ENCODE assay signal across 10 mouse cellular contexts in genomic region chr4:150690759-150691158, GRCm38 (mm10). TPM values are rescaled to one million over a fixed set of nuclear protein-coding genes. Genes with fewer than 3 reads are reported as not detected.
DNase-seq lines count a peak whose midpoint lies in the region; ATAC-seq lines count a peak whose summit lies in the region.
"Had no signal": no experiment of that assay in that cellular context is flagged by ENCODE, and none has a peak within 500 bp of the region (broad histone marks: within the 10 kb centered on the region; RNA-seq: fewer than 3 reads in every experiment).

No protein-coding gene starts in this region.

- no peaks in the 10 kb centered on the region for H3K27me3 ChIP-seq in hindbrain, embryonic 11.5 days (ENCODE audit: control insufficient read depth, insufficient read depth, low read length)
- H3K27me3 ChIP-seq: embryonic facial prominence, embryonic 12.5 days; liver, embryonic 15.5 days; stomach, embryonic 15.5 days had no signal

- no peaks in the 10 kb centered on the region; the same call in 1 of the 2 replicates for H3K4me1 ChIP-seq in hindbrain, embryonic 11.5 days (replicated peaks; ENCODE audit: control insufficient read depth, insufficient read depth, low read length)

- no peak overlapping the region for H3K9ac ChIP-seq in hindbrain, embryonic 11.5 days (ENCODE audit: low read depth, low read length)
- H3K9ac ChIP-seq: embryonic facial prominence, embryonic 12.5 days; liver, embryonic 15.5 days; stomach, embryonic 15.5 days had no signal

- no peaks in the 10 kb centered on the region for H3K9me3 ChIP-seq in hindbrain, embryonic 11.5 days (ENCODE audit: control insufficient read depth, low read length)
- H3K9me3 ChIP-seq: embryonic facial prominence, embryonic 12.5 days; liver, embryonic 15.5 days; stomach, embryonic 15.5 days had no signal

- no peak for ATAC-seq in inflammation-experienced regulatory T-cells, adult 6 months
- no peak for ATAC-seq in hindbrain, embryonic 11.5 days (ENCODE audit: low FRiP score)

- no peaks in the 10 kb centered on the region for H3K36me3 ChIP-seq in hindbrain, embryonic 11.5 days (ENCODE audit: control insufficient read depth, insufficient read depth, low read length)
- H3K36me3 ChIP-seq: embryonic facial prominence, embryonic 12.5 days; liver, embryonic 15.5 days; stomach, embryonic 15.5 days had no signal

- H3K4me3 ChIP-seq in hindbrain, embryonic 11.5 days (ENCODE audit: low read depth, low read length) = no peak overlapping the region
- H3K4me3 ChIP-seq: embryonic facial prominence, embryonic 12.5 days; liver, embryonic 15.5 days; stomach, embryonic 15.5 days had no signal

- DNase-seq in urinary bladder, postnatal 25 days (ENCODE audit: low spot score) = peak; percentile 33
- no peak for DNase-seq in urinary bladder, postnatal 4 days (ENCODE audit: low spot score in 2 of 2)
- DNase-seq in gastrocnemius, adult 18-20 months (ENCODE audit: low spot score) = peak; percentile 73
- peak; percentile 52 to 62 for DNase-seq in kidney, postnatal 4 days
- DNase-seq in layer of hippocampus, adult 8-10 months (ENCODE audit: low spot score in 2 of 2) = no peak
- DNase-seq in hindbrain, embryonic 11.5 days (ENCODE audit: low spot score) = no peak

- no peak overlapping the region for H3K4me2 ChIP-seq in hindbrain, embryonic 11.5 days (replicated peaks; ENCODE audit: low read depth, low read length)
- H3K4me2 ChIP-seq: embryonic facial prominence, embryonic 12.5 days; liver, embryonic 15.5 days; stomach, embryonic 15.5 days had no signal

- no peak overlapping the region for H3K27ac ChIP-seq in hindbrain, embryonic 11.5 days (ENCODE audit: low read depth, low read length)
- H3K27ac ChIP-seq: embryonic facial prominence, embryonic 12.5 days; liver, embryonic 15.5 days; stomach, embryonic 15.5 days had no signal

- 79% methylated on average over 3 of the region's 3 CpGs for WGBS in hindbrain, embryonic 11.5 days

RNA-seq across cellular contexts. Expression of gene Slc45a1, which starts 38.8 kb away (rescaled TPM):
- total RNA-seq in gastrocnemius, adult 18-20 months (2021) = not detected
- polyA plus RNA-seq in inflammation-experienced regulatory T-cells, adult 6 months (2017; shearing (Covaris generic)) = under 1 TPM in 1 of 3 experiments, not detected in 2; 0.15 TPM
- 10 to 100 TPM; 36.2 to 45.2 (median 44.1) TPM for total RNA-seq in layer of hippocampus, adult 8-10 months (2022)
- polyA plus RNA-seq in hindbrain, embryonic 11.5 days (2014; fragmentation: Nextera tagmentation; extraction: Ambion mirVana) = 5.6 and 7.8 TPM in 2 replicates
- polyA plus RNA-seq: liver, embryonic 15.5 days had no signal

Comparison
In these comparisons a context has a peak if more than half of its experiments do, and no peak if none do; other contexts are left out.
1. DNase-seq: peak in urinary bladder, postnatal 25 days (single experiment), gastrocnemius, adult 18-20 months (single experiment) and kidney, postnatal 4 days (2 of 2); none in urinary bladder, postnatal 4 days (0 of 2), layer of hippocampus, adult 8-10 months (0 of 2) and hindbrain, embryonic 11.5 days (single experiment).
2. RNA of gene Slc45a1, which starts 38.8 kb away (total RNA-seq): 36.2 to 45.2 TPM in layer of hippocampus, adult 8-10 months; not detected in gastrocnemius, adult 18-20 months; every median in the first group is over 10 times any median in the second.